Mouse (Mus musculus) central nervous system, embryonic 11.5 days (tissue): Measurements from ENCODE around the gene Lyve1. TPM values are rescaled to one million over a fixed set of nuclear protein-coding genes. Genes with fewer than 3 reads are reported as not detected.

ENCODE experiments used
- polyA plus RNA-seq: library from polyadenylated mRNA; depleted of rRNA; stranded (reverse); fragments of >200 nt; gene quantifications from 2 replicates; pipeline ENCODE4 v1.2.3, GENCODE M21; 2012; rRNA removed

The Lyve1 gene
- 3.4 and 4.1 TPM in 2 replicates for polyA plus RNA-seq

DNA sequence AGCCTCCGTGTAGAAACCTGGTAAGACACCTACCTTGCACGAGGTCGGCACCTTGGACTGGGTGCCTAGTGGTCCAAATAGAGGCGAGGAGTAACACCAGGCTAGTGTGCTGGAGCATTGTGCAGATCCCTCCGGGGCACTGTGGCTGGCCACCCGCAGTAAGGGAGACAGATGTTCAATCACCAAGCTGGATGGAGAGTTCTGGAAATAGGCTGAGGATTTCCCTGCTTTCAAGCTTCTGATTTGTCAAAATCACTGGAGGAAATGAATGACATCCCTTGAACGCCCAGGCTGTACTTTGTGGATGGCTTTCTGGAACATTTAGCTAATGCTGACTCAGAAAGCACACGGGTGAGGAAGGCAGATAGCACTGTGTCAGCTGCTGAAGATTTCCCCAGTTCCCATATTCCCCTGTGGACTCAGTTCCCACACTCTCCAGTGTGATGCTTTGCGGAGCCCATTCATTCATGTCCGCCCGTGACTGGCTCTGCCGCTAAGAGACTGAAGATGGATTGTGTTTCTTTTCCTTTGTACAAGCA, at the start of gene Lyve1:
Gene Lyve1 (minus strand): TSS at position 489 of the 539 bp plus-strand sequence.

DNA sequence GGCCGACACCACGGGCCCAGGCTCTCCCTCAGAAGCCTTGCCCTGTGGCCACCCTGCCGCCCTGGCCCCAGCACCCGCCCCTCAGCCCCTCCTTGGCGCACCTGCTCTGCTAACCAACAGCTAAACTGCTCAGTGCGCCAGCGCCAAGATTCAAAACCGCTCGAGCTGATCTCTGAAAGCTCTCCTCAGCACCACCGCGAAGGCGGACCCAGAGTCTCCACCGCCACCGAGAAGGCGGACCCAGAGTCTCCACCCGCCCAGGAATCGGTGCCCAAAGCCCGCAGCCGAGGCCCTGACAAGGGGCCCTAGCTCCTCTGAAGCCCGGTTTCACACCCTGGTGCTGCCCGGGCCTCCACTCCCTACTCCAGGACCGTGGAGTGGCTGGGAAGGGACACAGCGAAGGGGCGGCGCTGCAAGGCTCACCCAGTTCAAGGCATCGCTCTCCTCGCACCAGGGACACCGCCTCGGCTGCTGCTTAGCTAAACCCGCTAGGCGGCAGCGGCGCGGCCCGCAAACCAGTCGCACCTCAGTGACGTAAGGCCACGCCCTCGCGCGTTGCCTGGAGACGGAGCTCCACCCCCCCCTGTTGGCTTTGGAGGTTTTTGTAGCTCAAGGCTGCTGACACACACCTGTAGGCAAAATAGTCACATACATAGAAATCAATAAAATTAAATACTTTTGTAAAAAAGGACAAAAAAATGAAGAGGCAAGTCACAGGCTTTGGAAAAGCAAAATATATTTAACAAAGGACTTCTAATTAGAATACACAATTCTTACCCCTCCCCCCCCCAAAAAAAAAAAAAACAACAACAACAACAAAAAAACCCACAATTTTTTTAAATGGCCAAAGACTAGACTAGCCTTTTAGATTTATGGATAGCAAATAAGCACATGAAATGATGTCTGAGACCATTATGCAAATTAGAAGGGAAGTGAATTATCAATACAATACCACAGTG, 18.8 kb downstream of the Lyve1 start, which contains the start of gene Rnf141:
Gene Rnf141 (minus strand): TSS at position 542 of the 959 bp plus-strand sequence.

Other genes with a start within 250 kb of the Lyve1 start
- gene Sbf2, start 248.3 kb downstream of the Lyve1 start, polyA plus RNA-seq, result 35.9 and 45.2 TPM in 2 replicates
- gene Adm, start 235.6 kb downstream of the Lyve1 start, polyA plus RNA-seq, result 1.7 and 2.1 TPM in 2 replicates
- gene Ampd3, start 95.0 kb downstream of the Lyve1 start, polyA plus RNA-seq, result 2.6 and 2.8 TPM in 2 replicates
- 20.1 and 29.5 TPM in 2 replicates for gene Rnf141, start 18.8 kb downstream of the Lyve1 start, polyA plus RNA-seq
- gene Mrvi1, start 119.2 kb upstream of the Lyve1 start, polyA plus RNA-seq, result 2.5 and 2.8 TPM in 2 replicates
- gene Ctr9, start 165.7 kb upstream of the Lyve1 start, polyA plus RNA-seq, result 48.0 and 64.5 TPM in 2 replicates
- gene Eif4g2, start 219.8 kb upstream of the Lyve1 start, polyA plus RNA-seq, result 728 and 764 TPM in 2 replicates